ENCODE assay signal across 8 mouse cellular contexts in genomic region chr2:174344996-174345395, GRCm38 (mm10). TPM values are rescaled to one million over a fixed set of nuclear protein-coding genes. Genes with fewer than 3 reads are reported as not detected.
DNase-seq lines count a peak whose midpoint lies in the region; ATAC-seq and TF ChIP-seq lines count a peak whose summit lies in the region.

No protein-coding gene starts in this region.

- WGBS in forebrain, embryonic 16.5 days, result 93% methylated on average over 16 of the region's 16 CpGs
- 96% methylated on average over 16 of the region's 16 CpGs for WGBS in forebrain, embryonic 12.5 days
- WGBS in kidney, embryonic 16.5 days, result 90% methylated on average over 16 of the region's 16 CpGs
- 89% methylated on average over 16 of the region's 16 CpGs for WGBS in intestine, embryonic 16.5 days

- no peak overlapping the region for H3K4me2 ChIP-seq in forebrain, embryonic 16.5 days (ENCODE audit: low read length)
- H3K4me2 ChIP-seq in forebrain, embryonic 12.5 days, result no peak overlapping the region
- H3K4me2 ChIP-seq in kidney, embryonic 16.5 days (replicated peaks; ENCODE audit: low read depth, low read length), result no peak overlapping the region
- H3K4me2 ChIP-seq in intestine, embryonic 16.5 days (ENCODE audit: low read depth, low read length), result no peak overlapping the region

- no peaks in the 10 kb centered on the region for H3K9me3 ChIP-seq in forebrain, embryonic 16.5 days (ENCODE audit: control insufficient read depth, low read length)
- no peaks in the 10 kb centered on the region for H3K9me3 ChIP-seq in forebrain, embryonic 12.5 days
- H3K9me3 ChIP-seq in kidney, embryonic 16.5 days (ENCODE audit: low read length), result peaks cover 4% of the 10 kb centered on the region; the same call in 1 of the 2 replicates
- H3K9me3 ChIP-seq in E14TG2a.4 (ENCODE audit: low read length), result no peaks in the 10 kb centered on the region
- no peaks in the 10 kb centered on the region for H3K9me3 ChIP-seq in intestine, embryonic 16.5 days (ENCODE audit: control insufficient read depth, low read length)

- H3K9ac ChIP-seq in forebrain, embryonic 16.5 days (replicated peaks; ENCODE audit: low read depth, low read length), result no peak overlapping the region
- H3K9ac ChIP-seq in forebrain, embryonic 12.5 days, result no peak overlapping the region
- H3K9ac ChIP-seq in kidney, embryonic 16.5 days (replicated peaks; ENCODE audit: low read length), result no peak overlapping the region
- no peak overlapping the region for H3K9ac ChIP-seq in intestine, embryonic 16.5 days (ENCODE audit: low read depth, low read length)

- no peak for DNase-seq in kidney, adult 18-20 months
- DNase-seq in ovary, postnatal 14 days (ENCODE audit: low spot score), result no peak
- no peak for DNase-seq in natural killer cell, adult 2 months (ENCODE audit: low spot score in 2 of 2)

- no peaks in the 10 kb centered on the region for H3K27me3 ChIP-seq in forebrain, embryonic 16.5 days (replicated peaks; ENCODE audit: control insufficient read depth, insufficient read depth, low read length)
- no peaks in the 10 kb centered on the region for H3K27me3 ChIP-seq in forebrain, embryonic 12.5 days
- H3K27me3 ChIP-seq in kidney, embryonic 16.5 days (ENCODE audit: insufficient read depth, low read length), result no peaks in the 10 kb centered on the region
- H3K27me3 ChIP-seq in E14TG2a.4 (ENCODE audit: insufficient read depth, low read length), result no peaks in the 10 kb centered on the region
- no peaks in the 10 kb centered on the region for H3K27me3 ChIP-seq in intestine, embryonic 16.5 days (replicated peaks; ENCODE audit: control insufficient read depth, insufficient read depth, low read length)

- ATAC-seq in forebrain, embryonic 16.5 days, result no peak
- ATAC-seq in forebrain, embryonic 12.5 days (ENCODE audit: low FRiP score), result no peak
- ATAC-seq in kidney, embryonic 16.5 days (ENCODE audit: low FRiP score, low TSS enrichment), result no peak
- ATAC-seq in intestine, embryonic 16.5 days, result no peak

- H3K27ac ChIP-seq in forebrain, embryonic 16.5 days (ENCODE audit: low read length), result peak overlapping the region; percentile 31
- H3K27ac ChIP-seq in forebrain, embryonic 12.5 days, result no peak overlapping the region
- peak overlapping the region; percentile 90 for H3K27ac ChIP-seq in kidney, embryonic 16.5 days (ENCODE audit: low read length)
- H3K27ac ChIP-seq in intestine, embryonic 16.5 days (ENCODE audit: low read length), result peak overlapping the region; percentile 33; the same call in 1 of the 2 replicates

- no peak overlapping the region for H3K4me3 ChIP-seq in forebrain, embryonic 16.5 days (replicated peaks; ENCODE audit: low read length)
- no peak overlapping the region for H3K4me3 ChIP-seq in forebrain, embryonic 12.5 days (replicated peaks)
- no peak overlapping the region for H3K4me3 ChIP-seq in kidney, embryonic 16.5 days (ENCODE audit: low read length)
- peak overlapping the region; percentile 45 for H3K4me3 ChIP-seq in E14TG2a.4 (replicated peaks; ENCODE audit: low read length)
- no peak overlapping the region for H3K4me3 ChIP-seq in intestine, embryonic 16.5 days (ENCODE audit: low read length)

- H3K4me1 ChIP-seq in forebrain, embryonic 16.5 days (replicated peaks; ENCODE audit: control insufficient read depth, insufficient read depth, low read length), result peaks cover 28% of the 10 kb centered on the region
- peaks cover 31% of the 10 kb centered on the region for H3K4me1 ChIP-seq in forebrain, embryonic 12.5 days
- peaks cover 47% of the 10 kb centered on the region for H3K4me1 ChIP-seq in kidney, embryonic 16.5 days (ENCODE audit: insufficient read depth, low read length)
- peaks cover 20% of the 10 kb centered on the region for H3K4me1 ChIP-seq in E14TG2a.4 (replicated peaks; ENCODE audit: low read depth, low read length)
- peaks cover 36% of the 10 kb centered on the region for H3K4me1 ChIP-seq in intestine, embryonic 16.5 days (ENCODE audit: control insufficient read depth, insufficient read depth, low read length)

- TF ChIP-seq CTCF in E14TG2a.4 (conservative IDR thresholded peaks at IDR 0.05; ENCODE audit: low read length), result no peak

- H3K36me3 ChIP-seq in forebrain, embryonic 16.5 days (ENCODE audit: control insufficient read depth, insufficient read depth), result peaks cover 24% of the 10 kb centered on the region
- H3K36me3 ChIP-seq in forebrain, embryonic 12.5 days (replicated peaks), result peaks cover 42% of the 10 kb centered on the region
- H3K36me3 ChIP-seq in kidney, embryonic 16.5 days (ENCODE audit: insufficient read depth, low read length), result peaks cover 44% of the 10 kb centered on the region
- H3K36me3 ChIP-seq in E14TG2a.4 (ENCODE audit: insufficient read depth, low read length), result peaks cover 51% of the 10 kb centered on the region
- peaks cover 29% of the 10 kb centered on the region for H3K36me3 ChIP-seq in intestine, embryonic 16.5 days (ENCODE audit: control insufficient read depth, insufficient read depth, low read length)

RNA-seq across cellular contexts. Expression of gene Gm20721, which starts 1.5 kb away (rescaled TPM):
- 11.4 and 13.5 TPM in 2 replicates for polyA plus RNA-seq in forebrain, embryonic 16.5 days (2015; fragmentation: Nextera tagmentation; extraction: Ambion mirVana)
- polyA plus RNA-seq in forebrain, embryonic 12.5 days (2016; fragmentation: Nextera tagmentation; extraction: Ambion mirVana), result 7.1 and 7.5 TPM in 2 replicates
- polyA plus RNA-seq in kidney, embryonic 16.5 days (2015; fragmentation: Nextera tagmentation; extraction: Ambion mirVana), result 18.2 and 28.2 TPM in 2 replicates
- polyA plus RNA-seq in intestine, embryonic 16.5 days (2015; fragmentation: Nextera tagmentation; extraction: Ambion mirVana), result 37.0 and 98.1 TPM in 2 replicates
